Mouse (Mus musculus): ENCODE data around the gene Slc11a1. TPM values are rescaled to one million over a fixed set of nuclear protein-coding genes. Genes with fewer than 3 reads are reported as not detected.
"Not testable (repeated sequence)": the region's sequence is repeated elsewhere in the genome, so short reads cannot be mapped to it uniquely, and the experiment has no call there.

Slc11a1 gene
- 46.3 and 48.7 TPM in 2 replicates for polyA plus RNA-seq (2012; rRNA removed)

GRCm38 (mm10) chr1:74374980-74375379, at the start of gene Slc11a1:
Gene Slc11a1, plus strand, starts transcription at chr1:74375195.
- no peaks in the 10 kb centered on the region for H3K27me3 ChIP-seq (ENCODE audit: control insufficient read depth, insufficient read depth, low read length)
- H3K4me3 ChIP-seq (ENCODE audit: control insufficient read depth, insufficient read depth, low read length), result no peak within 1 kb of the TSS
- no peak for TF ChIP-seq CTCF (IDR thresholded peaks at IDR 0.05; ENCODE audit: borderline replicate concordance, control insufficient read depth, extremely low read depth, insufficient read depth, low read length, poor library complexity)
- no peak for TF ChIP-seq POLR2A (IDR thresholded peaks at IDR 0.05; ENCODE audit: control insufficient read depth, extremely low read depth, insufficient read depth, low read length, poor library complexity)
- H3K36me3 ChIP-seq (ENCODE audit: control insufficient read depth, insufficient read depth, low read length), result no peaks in the 10 kb centered on the region
- no peak for DNase-seq
- H3K27ac ChIP-seq (ENCODE audit: control insufficient read depth, insufficient read depth, low read length), result no peak within 1 kb of the TSS
- 0 out of 2 replicates have a peak, but pooled peaks cover 3% of the 10 kb centered on the region for H3K4me1 ChIP-seq (replicated peaks; ENCODE audit: control insufficient read depth, insufficient read depth, low read length)
- 89% methylated on average over 8 of the region's 8 CpGs for WGBS

DNA sequence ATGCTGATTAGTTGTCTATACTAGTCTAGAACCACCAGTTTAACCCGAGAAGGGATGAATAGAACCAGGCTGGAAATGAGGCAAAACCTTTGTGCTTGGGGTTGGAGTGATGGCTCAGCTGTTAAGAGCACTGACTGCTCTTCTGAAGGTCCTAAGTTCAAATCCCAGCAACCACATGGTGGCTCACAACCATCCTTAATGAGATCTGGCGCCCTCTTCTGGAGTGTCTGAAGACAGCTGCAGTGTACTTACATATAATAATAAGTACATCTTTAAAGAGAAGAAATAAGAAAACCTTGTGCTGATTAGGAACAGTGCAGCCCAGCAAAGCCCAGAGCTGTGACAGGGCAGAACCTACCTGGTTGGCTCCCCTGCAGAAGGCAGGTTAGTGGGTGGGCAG, 48.1 kb upstream of the Slc11a1 start:
- not testable (repeated sequence) for H3K4me3 ChIP-seq (ENCODE audit: control insufficient read depth, insufficient read depth, low read length); H3K36me3 ChIP-seq (ENCODE audit: control insufficient read depth, insufficient read depth, low read length); H3K27ac ChIP-seq (ENCODE audit: control insufficient read depth, insufficient read depth, low read length); DNase-seq; H3K27me3 ChIP-seq (ENCODE audit: control insufficient read depth, insufficient read depth, low read length)
- 89% methylated on average over 2 of the region's 2 CpGs for WGBS
- peaks cover 15% of the 10 kb centered on the region for H3K4me1 ChIP-seq (replicated peaks; ENCODE audit: control insufficient read depth, insufficient read depth, low read length)

DNA sequence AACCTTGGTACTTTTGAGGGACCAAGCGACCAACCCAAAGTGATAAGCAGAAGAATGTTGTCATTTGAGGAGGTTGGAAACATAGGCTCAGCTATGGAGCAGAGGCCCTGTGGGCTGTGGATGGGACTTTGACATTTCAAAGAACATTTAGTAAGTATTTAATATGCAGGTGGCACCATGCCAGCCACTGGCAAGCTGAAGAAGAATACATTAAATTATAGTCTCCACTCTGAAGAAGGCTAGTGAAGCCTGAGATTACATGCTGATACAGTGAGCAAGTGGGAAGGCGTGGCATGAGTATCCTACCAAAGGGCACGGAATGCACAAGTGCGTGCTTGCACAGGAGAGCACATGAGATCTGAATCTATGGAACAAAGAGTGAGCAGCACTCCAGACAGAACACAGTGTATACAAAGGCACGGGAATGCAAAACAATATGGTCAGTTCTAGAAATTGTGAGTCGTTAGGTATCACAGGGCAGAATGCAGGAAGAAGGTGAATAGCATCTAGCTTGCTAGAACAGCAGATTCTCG, 45.0 kb upstream of the Slc11a1 start:
- DNase-seq, result no peak
- Histone ChIP-seq H3K4me3 (ENCODE audit: control insufficient read depth, insufficient read depth, low read length) (no peak overlapping the region), H3K27ac (ENCODE audit: control insufficient read depth, insufficient read depth, low read length) (no peak overlapping the region), H3K4me1 (replicated peaks; ENCODE audit: control insufficient read depth, insufficient read depth, low read length) (peaks cover 26% of the 10 kb centered on the region), H3K27me3 (ENCODE audit: control insufficient read depth, insufficient read depth, low read length) (no peaks in the 10 kb centered on the region), H3K36me3 (ENCODE audit: control insufficient read depth, insufficient read depth, low read length) (no peaks in the 10 kb centered on the region)
- WGBS, result 92% methylated on average over 7 of the region's 7 CpGs
- no peak for TF ChIP-seq CTCF (IDR thresholded peaks at IDR 0.05; ENCODE audit: borderline replicate concordance, control insufficient read depth, extremely low read depth, insufficient read depth, low read length, poor library complexity)
- no peak for TF ChIP-seq POLR2A (IDR thresholded peaks at IDR 0.05; ENCODE audit: control insufficient read depth, extremely low read depth, insufficient read depth, low read length, poor library complexity)

DNA sequence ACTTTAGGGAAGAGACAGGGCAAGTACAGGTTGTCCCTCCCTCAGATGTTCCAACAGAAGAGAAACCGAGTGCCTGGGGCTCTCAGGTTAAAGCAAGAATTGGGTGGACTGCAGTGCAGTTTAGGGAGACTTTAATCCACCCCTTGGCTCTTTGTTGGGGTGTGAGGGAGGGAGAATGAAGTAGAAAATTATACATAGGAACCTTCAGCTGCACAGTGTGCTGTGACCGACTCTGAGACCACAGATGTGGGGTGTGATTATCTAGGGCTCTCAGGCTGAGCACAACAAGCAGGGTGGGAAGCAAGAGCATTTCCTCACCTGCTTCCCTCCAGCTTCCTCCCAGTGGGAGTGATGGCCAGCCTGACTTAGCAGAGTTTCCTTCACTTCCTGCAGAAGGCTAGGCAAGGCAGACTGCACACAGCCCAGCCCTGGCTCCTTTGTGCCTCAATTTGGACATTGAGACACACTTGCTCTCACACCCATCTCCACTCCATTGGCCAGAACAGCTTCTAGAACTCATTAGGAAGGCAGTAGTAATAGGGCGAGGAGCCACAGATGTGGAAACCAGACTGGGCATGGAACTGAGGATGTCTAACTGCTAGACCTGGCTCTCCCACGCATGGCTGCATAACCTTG, 43.8 kb upstream of the Slc11a1 start:
- DNase-seq, result no peak
- Histone ChIP-seq H3K4me3 (ENCODE audit: control insufficient read depth, insufficient read depth, low read length) (no peak overlapping the region), H3K27me3 (ENCODE audit: control insufficient read depth, insufficient read depth, low read length) (no peaks in the 10 kb centered on the region), H3K36me3 (ENCODE audit: control insufficient read depth, insufficient read depth, low read length) (no peaks in the 10 kb centered on the region), H3K4me1 (replicated peaks; ENCODE audit: control insufficient read depth, insufficient read depth, low read length) (peaks cover 26% of the 10 kb centered on the region), H3K27ac (ENCODE audit: control insufficient read depth, insufficient read depth, low read length) (no peak overlapping the region)
- 42% methylated on average over 4 of the region's 4 CpGs for WGBS
- no peak for TF ChIP-seq CTCF (IDR thresholded peaks at IDR 0.05; ENCODE audit: borderline replicate concordance, control insufficient read depth, extremely low read depth, insufficient read depth, low read length, poor library complexity)
- TF ChIP-seq POLR2A (IDR thresholded peaks at IDR 0.05; ENCODE audit: control insufficient read depth, extremely low read depth, insufficient read depth, low read length, poor library complexity), result no peak

- Histone ChIP-seq H3K27me3 (ENCODE audit: control insufficient read depth, insufficient read depth, low read length) (no peaks in the 10 kb centered on the region), H3K27ac (ENCODE audit: control insufficient read depth, insufficient read depth, low read length) (peak overlapping the region; percentile 16; the same call in 1 of the 2 replicates), H3K4me1 (replicated peaks; ENCODE audit: control insufficient read depth, insufficient read depth, low read length) (peaks cover 26% of the 10 kb centered on the region), H3K4me3 (ENCODE audit: control insufficient read depth, insufficient read depth, low read length) (peak overlapping the region; percentile 50), H3K36me3 (ENCODE audit: control insufficient read depth, insufficient read depth, low read length) (no peaks in the 10 kb centered on the region)
- under 1% methylated on average over 36 of the region's 36 CpGs for whole genome bisulfite sequencing
- DNase-seq, result peak; percentile 94
- TF ChIP-seq CTCF (IDR thresholded peaks at IDR 0.05; ENCODE audit: borderline replicate concordance, control insufficient read depth, extremely low read depth, insufficient read depth, low read length, poor library complexity) (peak; percentile 51; the same call in 1 of the 2 replicates), POLR2A (IDR thresholded peaks at IDR 0.05; ENCODE audit: control insufficient read depth, extremely low read depth, insufficient read depth, low read length, poor library complexity) (0 out of 2 replicates have a peak, but pooled peaks have one; percentile 43)
These were observed 42.7 kb upstream of the Slc11a1 start for GRCm38 (mm10) chr1:74332241-74332763.

GRCm38 (mm10) chr1:74332930-74333329, 42.1 kb upstream of the Slc11a1 start:
- peaks cover 26% of the 10 kb centered on the region for H3K4me1 ChIP-seq (replicated peaks; ENCODE audit: control insufficient read depth, insufficient read depth, low read length)
- TF ChIP-seq POLR2A (IDR thresholded peaks at IDR 0.05; ENCODE audit: control insufficient read depth, extremely low read depth, insufficient read depth, low read length, poor library complexity) (no peak), CTCF (IDR thresholded peaks at IDR 0.05; ENCODE audit: borderline replicate concordance, control insufficient read depth, extremely low read depth, insufficient read depth, low read length, poor library complexity) (no peak)
- peak; percentile 11 for DNase-seq
- WGBS, result 15% methylated on average over 9 of the region's 9 CpGs
- no peaks in the 10 kb centered on the region for H3K27me3 ChIP-seq (ENCODE audit: control insufficient read depth, insufficient read depth, low read length)
- no peaks in the 10 kb centered on the region for H3K36me3 ChIP-seq (ENCODE audit: control insufficient read depth, insufficient read depth, low read length)
- H3K27ac ChIP-seq (ENCODE audit: control insufficient read depth, insufficient read depth, low read length), result no peak overlapping the region
- peak overlapping the region; percentile 50 for H3K4me3 ChIP-seq (ENCODE audit: control insufficient read depth, insufficient read depth, low read length)
